Mouse (Mus musculus): Measurements from ENCODE around the gene Mettl1.

- TF ChIP-seq GATA1 (IDR thresholded peaks at IDR 0.05; ENCODE audit: borderline replicate concordance, low read length) (no peak), FLI1 (IDR thresholded peaks at IDR 0.05; ENCODE audit: low read length) (no peak)
Measured at GRCm38 (mm10) chr10:127054646-127055045, 13.4 kb downstream of the Mettl1 start.

All from megakaryocyte, embryonic 14.5 days (primary cell).